Mouse (Mus musculus) neural tube, embryonic 11.5 days (tissue): Measurements from ENCODE around the gene Gpatch3. TPM values are rescaled to one million over a fixed set of nuclear protein-coding genes. Genes with fewer than 3 reads are reported as not detected.
A peak's percentile ranks its signal among the peaks of the same experiment; 100 is the strongest.

Experiments
- ATAC-seq: fragments of 200-750 bp; cut with Nextera tagmentation; 2 replicates; pipeline ENCODE4 v1.8.0; 2017; ENCODE audit warnings: moderate number of reproducible peaks, mild to moderate bottlenecking, moderate TSS enrichment, moderate library complexity; ENCODE audit not compliant: insufficient read depth, low FRiP score, low TSS enrichment
- DNase-seq: peaks from one replicate; pipeline ENCODE4 v3.0.0-alpha.2; 2015; ENCODE audit warnings: low spot score
- H3K27ac ChIP-seq: fragments of 300-500 bp; sonication (generic); 2 replicates; pipeline ENCODE4 v1.5.1; 2014; ENCODE audit warnings: low read depth, mild to moderate bottlenecking, low read length
- H3K27me3 ChIP-seq: fragments of 300-500 bp; sonication (generic); 2 replicates; pipeline ENCODE4 v1.6.1; 2014; ENCODE audit warnings: mild to moderate bottlenecking, low read length, mixed read lengths; ENCODE audit not compliant: control insufficient read depth, insufficient read depth
- H3K36me3 ChIP-seq: fragments of 300-500 bp; sonication (generic); 2 replicates; pipeline ENCODE4 v1.6.1; 2014; ENCODE audit warnings: mild to moderate bottlenecking, low read length, moderate library complexity, mixed read lengths; ENCODE audit not compliant: control insufficient read depth, insufficient read depth
- H3K4me1 ChIP-seq: fragments of 300-500 bp; sonication (generic); 2 replicates; pipeline ENCODE4 v1.6.1; 2014; ENCODE audit warnings: low read length, mixed read lengths; ENCODE audit not compliant: control insufficient read depth, insufficient read depth
- H3K4me2 ChIP-seq: fragments of 300-500 bp; sonication (generic); 2 replicates; pipeline ENCODE4 v1.6.1; 2014; ENCODE audit warnings: low read depth, mild to moderate bottlenecking, moderate library complexity
- H3K4me3 ChIP-seq: fragments of 300-500 bp; sonication (generic); 2 replicates; pipeline ENCODE4 v1.5.1; 2014; ENCODE audit warnings: low read depth, low read length
- H3K9ac ChIP-seq: fragments of 300-500 bp; sonication (generic); 2 replicates; pipeline ENCODE4 v1.6.1; 2014; ENCODE audit warnings: mild to moderate bottlenecking, low read length
- H3K9me3 ChIP-seq: fragments of 300-500 bp; sonication (generic); 2 replicates; pipeline ENCODE4 v1.6.1; 2016; ENCODE audit warnings: low read length; ENCODE audit not compliant: control insufficient read depth
- WGBS: fragments of 180-500 bp; shearing (Covaris S2); extraction: QIAGEN DNeasy Blood & Tissue Kit; methylation state at CpG from one replicate; pipeline ENCODE4 v1.1.7; 2014; 5-methylcytosine and 5-hydroxymethylcytosine counted together
- microRNA-seq: library from miRNA; unstranded; fragments of <30 nt; microRNA quantifications from one replicate; pipeline ENCODE4, GENCODE M21; 2016
- polyA plus RNA-seq: library from polyadenylated mRNA; unstranded; fragments of >200 nt; fragmentation: Nextera tagmentation; extraction: Ambion mirVana; gene quantifications from 2 replicates; pipeline ENCODE4 v1.2.1, GENCODE M21; 2014

Gpatch3 gene
- polyA plus RNA-seq, 1 experiment from 2014 or later = 8.5 TPM

- Histone ChIP-seq H3K9me3 (no peaks in the 10 kb centered on the region), H3K4me1 (peaks cover 10% of the 10 kb centered on the region), H3K4me2 (peak overlapping the region; percentile 65; the same call in 1 of the 2 replicates), H3K36me3 (no peaks in the 10 kb centered on the region), H3K9ac (no peak overlapping the region), H3K27ac (no peak overlapping the region), H3K4me3 (no peak overlapping the region), H3K27me3 (no peaks in the 10 kb centered on the region)
- WGBS = 86% methylated on average over 14 of the region's 14 CpGs
- ATAC-seq (no peak), DNase-seq (no peak)
Measured at GRCm38 (mm10) chr4:133631071-133631768, 56.7 kb downstream of the Gpatch3 start.

GRCm38 (mm10) chr4:133631769-133632411, 57.3 kb downstream of the Gpatch3 start:
- 47% methylated on average over 9 of the region's 9 CpGs for WGBS
- H3K4me1 ChIP-seq = peaks cover 10% of the 10 kb centered on the region
- no peaks in the 10 kb centered on the region for H3K9me3 ChIP-seq
- peak overlapping the region; percentile 93 for H3K9ac ChIP-seq
- H3K4me3 ChIP-seq = peak overlapping the region; percentile 92
- H3K4me2 ChIP-seq = peak overlapping the region; percentile 65
- H3K27me3 ChIP-seq = no peaks in the 10 kb centered on the region
- no peaks in the 10 kb centered on the region for H3K36me3 ChIP-seq
- DNase-seq (no peak), ATAC-seq (no peak)
- no peak overlapping the region for H3K27ac ChIP-seq

GRCm38 (mm10) chr4:133632483-133633327, 58.2 kb downstream of the Gpatch3 start:
- WGBS = 2% methylated on average over 49 of the region's 69 CpGs
- H3K9me3 ChIP-seq = no peaks in the 10 kb centered on the region
- peak overlapping the region; percentile 92 for H3K4me3 ChIP-seq
- ATAC-seq (peak; percentile 35), DNase-seq (peak; percentile 65)
- H3K4me2 ChIP-seq = peak overlapping the region; percentile 65
- no peaks in the 10 kb centered on the region for H3K36me3 ChIP-seq
- peaks cover 10% of the 10 kb centered on the region for H3K4me1 ChIP-seq
- H3K27me3 ChIP-seq = no peaks in the 10 kb centered on the region
- peak overlapping the region; percentile 93 for H3K9ac ChIP-seq
- 0 out of 2 replicates have a peak overlapping the region, but pooled peaks have one; percentile 60 for H3K27ac ChIP-seq

GRCm38 (mm10) chr4:133633332-133634042, 58.9 kb downstream of the Gpatch3 start:
- DNase-seq = peak; percentile 92
- H3K9ac ChIP-seq = peak overlapping the region; percentile 93
- no peaks in the 10 kb centered on the region for H3K36me3 ChIP-seq
- 0 out of 2 replicates have a peak overlapping the region, but pooled peaks have one; percentile 60 for H3K27ac ChIP-seq
- H3K27me3 ChIP-seq = no peaks in the 10 kb centered on the region
- 31% methylated on average over 13 of the region's 47 CpGs for WGBS
- peak overlapping the region; percentile 92 for H3K4me3 ChIP-seq
- peak; percentile 81 for ATAC-seq
- peak overlapping the region; percentile 65 for H3K4me2 ChIP-seq
- peaks cover 10% of the 10 kb centered on the region for H3K4me1 ChIP-seq
- H3K9me3 ChIP-seq = no peaks in the 10 kb centered on the region

Small RNA genes within 50 kb of the gene (microRNA-seq; reads per million reads assigned to microRNA genes)
- not detected for gene Gm23158

Other genes starting within 250 kb of the Gpatch3 start
- gene Wdtc1, start 221.3 kb upstream of the Gpatch3 start, polyA plus RNA-seq = 26.4 and 27.0 TPM in 2 replicates
- 6.9 TPM in 2 replicates for gene Slc9a1, start 205.0 kb upstream of the Gpatch3 start, polyA plus RNA-seq
- gene Tent5b, start 94.6 kb upstream of the Gpatch3 start, polyA plus RNA-seq = 0.20 and 0.38 TPM in 2 replicates
- 2.0 and 2.7 TPM in 2 replicates for gene Trnp1, start 76.2 kb upstream of the Gpatch3 start, polyA plus RNA-seq
- gene Kdf1, start 55.8 kb upstream of the Gpatch3 start, polyA plus RNA-seq = 1.4 and 2.1 TPM in 2 replicates
- 301 and 305 TPM in 2 replicates for gene Nudc, start 28.7 kb upstream of the Gpatch3 start, polyA plus RNA-seq
- gene Nr0b2, start 21.4 kb upstream of the Gpatch3 start, polyA plus RNA-seq = not detected in 2 replicates
- gene Gpn2, start 9.6 kb downstream of the Gpatch3 start, polyA plus RNA-seq = 24.6 and 31.9 TPM in 2 replicates
- 18.6 and 19.3 TPM in 2 replicates for gene Sfn, start 27.4 kb downstream of the Gpatch3 start, polyA plus RNA-seq
- gene Zdhhc18, start 75.4 kb downstream of the Gpatch3 start, polyA plus RNA-seq = 3.5 and 5.5 TPM in 2 replicates
- gene Pigv, start 97.9 kb downstream of the Gpatch3 start, polyA plus RNA-seq = 9.2 and 11.9 TPM in 2 replicates
- gene Arid1a, start 182.0 kb downstream of the Gpatch3 start, polyA plus RNA-seq = 42.5 and 43.1 TPM in 2 replicates